Comparison of ENCODE assay signal across 9 mouse cellular contexts in the genomic region with DNA sequence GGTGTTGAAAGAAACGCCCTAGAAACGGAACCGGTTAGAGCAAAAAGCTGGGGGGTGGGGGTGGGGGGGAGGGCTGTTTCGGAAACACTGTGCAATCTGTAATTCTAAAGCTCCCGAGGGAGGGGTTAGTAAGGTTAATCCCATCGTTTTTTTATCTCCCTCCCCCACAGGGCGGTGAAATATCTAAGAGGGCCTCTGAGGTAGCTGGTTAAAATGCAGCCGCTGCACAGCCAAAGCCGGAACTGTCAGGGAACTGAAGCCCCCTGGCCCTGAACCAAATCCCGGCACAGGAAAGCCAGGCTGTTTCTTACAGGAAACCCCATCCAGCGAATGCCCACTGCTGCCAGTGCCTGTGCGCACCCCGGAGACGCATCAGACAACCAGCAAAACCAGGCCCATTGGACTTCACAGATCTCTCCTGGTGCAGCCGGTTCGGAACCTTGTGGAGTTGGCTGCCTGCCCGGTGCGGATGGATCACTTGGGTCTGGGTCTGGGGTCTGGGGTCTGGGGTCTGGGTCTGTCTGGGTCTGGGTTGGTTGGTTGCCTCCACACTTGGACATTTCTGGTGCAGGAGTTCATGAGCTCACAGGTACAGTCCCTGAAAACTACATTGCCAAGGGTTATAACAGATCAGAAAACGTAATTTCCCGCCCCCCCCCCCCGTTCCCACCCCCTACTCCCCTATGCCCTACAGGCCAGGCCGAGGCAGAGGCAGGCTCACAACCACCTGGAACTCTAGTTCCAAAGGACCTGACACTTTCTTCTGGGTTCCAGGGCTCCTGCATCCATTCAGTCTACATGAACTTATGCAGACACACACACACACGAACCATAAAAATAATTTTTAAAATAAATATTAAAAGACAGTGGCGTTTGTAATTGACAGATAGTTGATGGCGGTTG.
DNase-seq lines count a peak whose midpoint lies in the region; ATAC-seq and TF ChIP-seq lines count a peak whose summit lies in the region.
"Had no signal": no experiment of that assay in that cellular context is flagged by ENCODE, and none has a peak within 500 bp of the region (broad histone marks: within the 10 kb centered on the region; RNA-seq: fewer than 3 reads in every experiment).

No protein-coding gene starts in this region.

- H3K4me1 ChIP-seq in brown adipose tissue, adult 24 weeks (ENCODE audit: control insufficient read depth, insufficient read depth, insufficient read length, low read length), result peaks cover 2% of the 10 kb centered on the region; the same call in 1 of the 2 replicates
- peaks cover 38% of the 10 kb centered on the region for H3K4me1 ChIP-seq in heart, embryonic 10.5 days
- 0 out of 2 replicates have a peak, but pooled peaks cover 6% of the 10 kb centered on the region for H3K4me1 ChIP-seq in kidney, postnatal 0 days (replicated peaks; ENCODE audit: insufficient read depth, low read length)
- peaks cover 21% of the 10 kb centered on the region for H3K4me1 ChIP-seq in stomach, embryonic 16.5 days (ENCODE audit: control insufficient read depth, insufficient read depth, low read length)

- ATAC-seq in kidney, postnatal 0 days (replicated peaks; ENCODE audit: low FRiP score, low read depth), result peak; percentile 29; the same call in 1 of the 2 replicates
- no peak for ATAC-seq in stomach, embryonic 16.5 days (ENCODE audit: insufficient read depth, low FRiP score)

- H3K4me2 ChIP-seq in kidney, postnatal 0 days (ENCODE audit: low read length), result peak overlapping the region; percentile 58
- peak overlapping the region; percentile 54 for H3K4me2 ChIP-seq in stomach, embryonic 16.5 days (ENCODE audit: low read depth, low read length)

- DNase-seq in gastrocnemius, postnatal 10 days, result peak; percentile 34
- DNase-seq in gastrocnemius, postnatal 36 days, result no peak
- peak; percentile 83 for DNase-seq in heart, embryonic 10.5 days (ENCODE audit: low spot score)
- DNase-seq in kidney, postnatal 0 days (ENCODE audit: low spot score), result peak; percentile 46
- peak; percentile 39 to 64 for DNase-seq in lung, postnatal 4 days
- no peak for DNase-seq in urinary bladder, adult 18-20 months (ENCODE audit: low spot score in 2 of 2)

- intact Hi-C loops in gastrocnemius, postnatal 36 days (cut with DNase I), result no loop called here

- peak overlapping the region; percentile 37; the same call in 1 of the 2 replicates for H3K9ac ChIP-seq in kidney, postnatal 0 days (ENCODE audit: low read depth, low read length)
- peak overlapping the region; percentile 61 for H3K9ac ChIP-seq in stomach, embryonic 16.5 days (ENCODE audit: low read length)

- no peaks in the 10 kb centered on the region for H3K9me3 ChIP-seq in heart, embryonic 10.5 days
- H3K9me3 ChIP-seq in kidney, postnatal 0 days (replicated peaks; ENCODE audit: low read length), result no peaks in the 10 kb centered on the region
- no peaks in the 10 kb centered on the region for H3K9me3 ChIP-seq in stomach, embryonic 16.5 days (replicated peaks; ENCODE audit: control insufficient read depth, low read length)

- peak overlapping the region; percentile 6; the same call in 1 of the 2 replicates for H3K4me3 ChIP-seq in brown adipose tissue, adult 24 weeks (ENCODE audit: insufficient read depth, low read depth, low read length)
- H3K4me3 ChIP-seq in heart, embryonic 10.5 days, result peak overlapping the region; percentile 52
- peak overlapping the region; percentile 24 for H3K4me3 ChIP-seq in kidney, postnatal 0 days (replicated peaks; ENCODE audit: low read depth, low read length)
- H3K4me3 ChIP-seq in stomach, embryonic 16.5 days (replicated peaks; ENCODE audit: low read length), result peak overlapping the region; percentile 31

- H3K27ac ChIP-seq in brown adipose tissue, adult 24 weeks (replicated peaks; ENCODE audit: low read depth, low read length), result no peak overlapping the region
- peak overlapping the region; percentile 88 for H3K27ac ChIP-seq in heart, embryonic 10.5 days
- H3K27ac ChIP-seq in kidney, postnatal 0 days, result no peak overlapping the region
- H3K27ac ChIP-seq in stomach, embryonic 16.5 days (ENCODE audit: low read length), result peak overlapping the region; percentile 68

- no peaks in the 10 kb centered on the region for H3K36me3 ChIP-seq in heart, embryonic 10.5 days
- no peaks in the 10 kb centered on the region for H3K36me3 ChIP-seq in kidney, postnatal 0 days (ENCODE audit: insufficient read depth, low read length)
- no peaks in the 10 kb centered on the region for H3K36me3 ChIP-seq in stomach, embryonic 16.5 days (ENCODE audit: control insufficient read depth, insufficient read depth, low read length)

- no peak for TF ChIP-seq CTCF in kidney, postnatal 0 days (IDR thresholded peaks at IDR 0.05; ENCODE audit: low read depth)

- H3K27me3 ChIP-seq in heart, embryonic 10.5 days (ENCODE audit: insufficient read depth, poor library complexity, severe bottlenecking), result no peaks in the 10 kb centered on the region
- H3K27me3 ChIP-seq in kidney, postnatal 0 days (ENCODE audit: insufficient read depth, low read length), result no peaks in the 10 kb centered on the region
- no peaks in the 10 kb centered on the region for H3K27me3 ChIP-seq in stomach, embryonic 16.5 days (ENCODE audit: control insufficient read depth, insufficient read depth, low read length)
- H3K27me3 ChIP-seq: CH12.LX had no signal

- 22% methylated on average over 25 of the region's 25 CpGs for WGBS in heart, embryonic 10.5 days
- WGBS in kidney, postnatal 0 days, result 19% methylated on average over 25 of the region's 25 CpGs
- WGBS in stomach, embryonic 16.5 days, result 25% methylated on average over 25 of the region's 25 CpGs

Comparison
In these comparisons a context has a peak if more than half of its experiments do, and no peak if none do; other contexts are left out.
1. DNase-seq: peak in gastrocnemius, postnatal 10 days (single experiment), heart, embryonic 10.5 days (single experiment), kidney, postnatal 0 days (single experiment) and lung, postnatal 4 days (2 of 2); none in gastrocnemius, postnatal 36 days (0 of 2) and urinary bladder, adult 18-20 months (0 of 2).
2. H3K27ac ChIP-seq: peak in heart, embryonic 10.5 days (single experiment) and stomach, embryonic 16.5 days (single experiment); none in brown adipose tissue, adult 24 weeks (single experiment) and kidney, postnatal 0 days (single experiment).
3. Peak in every context shown above with its lines, with median percentiles within 50 percentile points of each other: H3K4me3 ChIP-seq.